Comparison of ENCODE assay signal across 8 mouse cellular contexts in genomic region chr6:89595018-89595776, GRCm38 (mm10). TPM values are rescaled to one million over a fixed set of nuclear protein-coding genes. Genes with fewer than 3 reads are reported as not detected.
DNase-seq lines count a peak whose midpoint lies in the region; ATAC-seq and TF ChIP-seq lines count a peak whose summit lies in the region.

Gene Chchd6, minus strand, starts transcription at chr6:89595652.

- H3K9ac ChIP-seq in embryonic facial prominence, embryonic 15.5 days: peak within 1 kb of the TSS; percentile 51
- peak within 1 kb of the TSS; percentile 66 for H3K9ac ChIP-seq in kidney, embryonic 15.5 days

- DNase-seq in 416B (ENCODE audit: low read depth): peak; percentile 89
- peak; percentile 91 to 94 for DNase-seq in heart, adult 9 months (ENCODE audit: low spot score in 2 of 2)
- peak; percentile 89 for DNase-seq in liver
- DNase-seq in spleen, postnatal 4 days (ENCODE audit: low spot score in 2 of 2): peak; percentile 83 to 91

- WGBS in bone marrow, adult 2 months: under 1% methylated on average over 56 of the region's 56 CpGs
- under 1% methylated on average over 56 of the region's 56 CpGs for WGBS in embryonic facial prominence, embryonic 15.5 days
- under 1% methylated on average over 56 of the region's 56 CpGs for WGBS in kidney, embryonic 15.5 days

- H3K4me1 ChIP-seq in bone marrow, adult 2 months (ENCODE audit: control insufficient read depth, insufficient read depth, low read length): no peaks in the 10 kb centered on the region; the same call in 1 of the 2 replicates
- H3K4me1 ChIP-seq in embryonic facial prominence, embryonic 15.5 days: peaks cover 6% of the 10 kb centered on the region
- peaks cover 5% of the 10 kb centered on the region for H3K4me1 ChIP-seq in kidney, embryonic 15.5 days

- no peaks in the 10 kb centered on the region for H3K27me3 ChIP-seq in embryonic facial prominence, embryonic 15.5 days
- H3K27me3 ChIP-seq in kidney, embryonic 15.5 days: no peaks in the 10 kb centered on the region

- H3K4me3 ChIP-seq in bone marrow, adult 2 months (replicated peaks; ENCODE audit: control insufficient read depth, low read depth, low read length): peak within 1 kb of the TSS; percentile 84
- H3K4me3 ChIP-seq in embryonic facial prominence, embryonic 15.5 days (replicated peaks): peak within 1 kb of the TSS; percentile 85
- H3K4me3 ChIP-seq in kidney, embryonic 15.5 days (replicated peaks): peak within 1 kb of the TSS; percentile 85

- peak; percentile 15; the same call in 1 of the 2 replicates for TF ChIP-seq POLR2A in bone marrow, adult 2 months (IDR thresholded peaks at IDR 0.05; ENCODE audit: borderline replicate concordance, control insufficient read depth, low read depth, low read length)

- H3K27ac ChIP-seq in bone marrow, adult 2 months (ENCODE audit: control insufficient read depth, insufficient read depth, low read depth, low read length, poor library complexity): peak within 1 kb of the TSS; percentile 36; the same call in 1 of the 2 replicates
- H3K27ac ChIP-seq in embryonic facial prominence, embryonic 15.5 days (replicated peaks): no peak within 1 kb of the TSS
- no peak within 1 kb of the TSS for H3K27ac ChIP-seq in kidney, embryonic 15.5 days

- TF ChIP-seq CTCF in bone marrow, adult 2 months (IDR thresholded peaks at IDR 0.05; ENCODE audit: control insufficient read depth, insufficient read depth, low read length): no peak

- no peaks in the 10 kb centered on the region for H3K36me3 ChIP-seq in embryonic facial prominence, embryonic 15.5 days
- H3K36me3 ChIP-seq in kidney, embryonic 15.5 days: no peaks in the 10 kb centered on the region

- peak within 1 kb of the TSS; percentile 66 for H3K4me2 ChIP-seq in embryonic facial prominence, embryonic 15.5 days (replicated peaks)
- H3K4me2 ChIP-seq in kidney, embryonic 15.5 days: peak within 1 kb of the TSS; percentile 76

- ATAC-seq in embryonic facial prominence, embryonic 15.5 days (ENCODE audit: insufficient number of reproducible peaks, low FRiP score, low TSS enrichment, low read depth): peak; percentile 99
- ATAC-seq in kidney, embryonic 15.5 days (replicated peaks; ENCODE audit: low FRiP score): peak; percentile 100
- peak; percentile 99 for ATAC-seq in monocyte, adult 5-6 weeks (replicated peaks; ENCODE audit: insufficient number of reproducible peaks, low FRiP score, low TSS enrichment, poor library complexity, severe bottlenecking)

- H3K9me3 ChIP-seq in embryonic facial prominence, embryonic 15.5 days (replicated peaks): 0 out of 2 replicates have a peak, but pooled peaks cover 2% of the 10 kb centered on the region
- H3K9me3 ChIP-seq in kidney, embryonic 15.5 days (replicated peaks): no peaks in the 10 kb centered on the region

RNA-seq across cellular contexts. Expression of gene Chchd6, which starts in this region (rescaled TPM):
- 7.3 and 7.8 TPM in 2 replicates for polyA plus RNA-seq in bone marrow, adult 2 months (2011; ENCODE audit: insufficient read depth, insufficient read length, low replicate concordance, missing spikeins)
- 58.1 and 64.9 TPM in 2 replicates for polyA plus RNA-seq in embryonic facial prominence, embryonic 15.5 days (2015; fragmentation: Nextera tagmentation; extraction: Ambion mirVana)
- 62.2 and 63.8 TPM in 2 replicates for polyA plus RNA-seq in kidney, embryonic 15.5 days (2015; fragmentation: Nextera tagmentation; extraction: Ambion mirVana)
- total RNA-seq in monocyte, adult 5-6 weeks (2017): 0.29 to 0.68 TPM in 2 of 3 replicates, not detected in the other

Comparison
In these comparisons a context has a peak if more than half of its experiments do, and no peak if none do; other contexts are left out.
1. Peak in ATAC-seq in monocyte, adult 5-6 weeks; RNA of the gene not detected or under 1 TPM.